Mouse (Mus musculus) skeletal muscle tissue, adult 2 months (tissue): ENCODE results near the gene Atp8a2.

Experiments
- DNase-seq: peaks from one replicate; pipeline ENCODE4 v3.0.0-alpha.2; 2012; ENCODE audit warnings: low read depth, low spot score

Gene Atp8a2

GRCm38 (mm10) chr14:59607021-59607420 lies 590.0 kb downstream of the Atp8a2 start:
- DNase-seq: no peak

GRCm38 (mm10) chr14:59605671-59606353 lies 591.2 kb downstream of the Atp8a2 start:
- DNase-seq: no peak

- DNase-seq: no peak
These were observed 592.9 kb downstream of the Atp8a2 start for GRCm38 (mm10) chr14:59604002-59604645.

GRCm38 (mm10) chr14:59598260-59598627 lies 598.7 kb downstream of the Atp8a2 start:
- no peak for DNase-seq

GRCm38 (mm10) chr14:59597398-59598259 lies 599.4 kb downstream of the Atp8a2 start, which contains the start of gene Cdadc1:
Cdadc1 (minus strand) TSS chr14:59597959.
- peak; percentile 90 for DNase-seq

GRCm38 (mm10) chr14:59594988-59595387 lies 602.0 kb downstream of the Atp8a2 start:
- no peak for DNase-seq

GRCm38 (mm10) chr14:59592593-59592992 lies 604.4 kb downstream of the Atp8a2 start:
- no peak for DNase-seq

- DNase-seq: no peak
These were observed 605.1 kb downstream of the Atp8a2 start for GRCm38 (mm10) chr14:59591901-59592300.

GRCm38 (mm10) chr14:59590614-59591013 lies 606.4 kb downstream of the Atp8a2 start:
- no peak for DNase-seq
